Mouse (Mus musculus) stomach, embryonic 16.5 days (tissue): ENCODE measurements around the gene Fbxw17. TPM values are rescaled to one million over a fixed set of nuclear protein-coding genes. Genes with fewer than 3 reads are reported as not detected.
"Not testable (repeated sequence)": the region's sequence is repeated elsewhere in the genome, so short reads cannot be mapped to it uniquely, and the experiment has no call there.

ENCODE experiments used
- ATAC-seq: fragments of 200-750 bp; cut with Nextera tagmentation; 2 replicates; pipeline ENCODE4 v1.8.0; 2017; ENCODE audit warnings: moderate number of reproducible peaks, moderate TSS enrichment; ENCODE audit not compliant: insufficient read depth, low FRiP score
- H3K27ac ChIP-seq: fragments of 300-500 bp; sonication (generic); 2 replicates; pipeline ENCODE4 v1.5.1; 2014; ENCODE audit warnings: low read length
- H3K27me3 ChIP-seq: fragments of 300-500 bp; sonication (generic); 2 replicates; pipeline ENCODE4 v1.6.1; 2014; ENCODE audit warnings: low read length, control low read depth, mixed read lengths; ENCODE audit not compliant: control insufficient read depth, insufficient read depth
- H3K36me3 ChIP-seq: fragments of 300-500 bp; sonication (generic); 2 replicates; pipeline ENCODE4 v1.6.1; 2014; ENCODE audit warnings: low read length; ENCODE audit not compliant: control insufficient read depth, insufficient read depth
- H3K4me1 ChIP-seq: fragments of 300-500 bp; sonication (generic); 2 replicates; pipeline ENCODE4 v1.6.1; 2014; ENCODE audit warnings: low read length, control low read depth, mixed read lengths; ENCODE audit not compliant: control insufficient read depth, insufficient read depth
- H3K4me2 ChIP-seq: fragments of 300-500 bp; sonication (generic); 2 replicates; pipeline ENCODE4 v1.6.1; 2014; ENCODE audit warnings: low read depth, low read length, mixed read lengths
- H3K4me3 ChIP-seq: fragments of 300-500 bp; sonication (generic); replicated peaks from 2 replicates; pipeline ENCODE4 v1.5.1; 2014; ENCODE audit warnings: mild to moderate bottlenecking, low read length
- H3K9ac ChIP-seq: fragments of 300-500 bp; sonication (generic); 2 replicates; pipeline ENCODE4 v1.6.1; 2014; ENCODE audit warnings: low read length
- H3K9me3 ChIP-seq: fragments of 300-500 bp; sonication (generic); replicated peaks from 2 replicates; pipeline ENCODE4 v1.6.1; 2016; ENCODE audit warnings: low read length, control low read depth; ENCODE audit not compliant: control insufficient read depth
- WGBS: fragments of 180-500 bp; shearing (Covaris S2); extraction: QIAGEN DNeasy Blood & Tissue Kit; methylation state at CpG from one replicate; pipeline ENCODE4 v1.1.7; 2014; 5-methylcytosine and 5-hydroxymethylcytosine counted together
- polyA plus RNA-seq: library from polyadenylated mRNA; unstranded; fragments of >200 nt; fragmentation: Nextera tagmentation; extraction: Ambion mirVana; gene quantifications from 2 replicates; pipeline ENCODE4 v1.2.1, GENCODE M21; 2015

The Fbxw17 gene
- 24.7 and 25.1 TPM in 2 replicates for polyA plus RNA-seq

DNA sequence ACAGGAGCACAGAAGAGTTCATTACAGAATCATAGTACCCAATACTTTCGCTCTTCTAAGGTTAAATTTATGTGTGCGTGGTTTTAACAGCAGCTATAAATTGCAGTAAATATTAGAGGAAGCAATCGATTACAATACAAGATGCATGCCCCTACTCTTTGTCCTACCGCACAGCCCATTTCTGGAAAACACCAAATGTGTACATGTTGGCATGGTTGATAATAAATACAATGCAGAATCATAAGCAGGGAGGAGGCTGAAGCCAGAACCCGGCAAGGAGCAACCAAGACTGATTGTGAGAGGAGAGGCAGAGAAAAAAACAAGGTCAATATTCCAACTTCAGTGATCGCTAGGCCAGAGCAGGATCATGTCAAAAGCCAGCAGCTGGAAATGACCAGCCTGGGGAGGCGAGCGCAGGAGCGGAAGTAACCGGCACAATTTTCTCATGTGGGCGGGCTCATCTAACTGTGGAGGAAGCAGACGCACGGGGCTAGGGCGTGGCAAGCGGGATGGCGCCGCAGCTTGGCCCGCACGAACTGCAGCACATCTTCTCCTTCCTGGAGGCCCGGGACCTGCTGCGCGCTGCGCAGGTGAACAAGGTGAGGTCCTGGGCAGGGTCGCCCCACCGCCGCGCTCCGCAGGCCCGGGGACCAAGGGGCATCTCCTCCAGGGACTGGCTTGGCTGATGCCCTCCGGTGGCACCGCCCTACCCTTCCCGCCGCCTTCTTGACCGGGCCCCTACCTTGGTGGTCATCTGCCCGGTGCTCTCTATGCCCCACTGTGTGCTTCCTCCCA lies at the start of gene Fbxw17:
Fbxw17 (plus strand) TSS at position 476 of the 795 bp plus-strand sequence.
- no peaks in the 10 kb centered on the region for H3K9me3 ChIP-seq
- peak within 1 kb of the TSS; percentile 80 for H3K9ac ChIP-seq
- H3K4me2 ChIP-seq = peak within 1 kb of the TSS; percentile 61
- WGBS = 11% methylated on average over 30 of the region's 35 CpGs
- H3K36me3 ChIP-seq = no peaks in the 10 kb centered on the region
- H3K27me3 ChIP-seq = no peaks in the 10 kb centered on the region
- peaks cover 7% of the 10 kb centered on the region; the same call in 1 of the 2 replicates for H3K4me1 ChIP-seq
- H3K27ac ChIP-seq = no peak within 1 kb of the TSS
- H3K4me3 ChIP-seq = peak within 1 kb of the TSS; percentile 72
- ATAC-seq = peak; percentile 96

DNA sequence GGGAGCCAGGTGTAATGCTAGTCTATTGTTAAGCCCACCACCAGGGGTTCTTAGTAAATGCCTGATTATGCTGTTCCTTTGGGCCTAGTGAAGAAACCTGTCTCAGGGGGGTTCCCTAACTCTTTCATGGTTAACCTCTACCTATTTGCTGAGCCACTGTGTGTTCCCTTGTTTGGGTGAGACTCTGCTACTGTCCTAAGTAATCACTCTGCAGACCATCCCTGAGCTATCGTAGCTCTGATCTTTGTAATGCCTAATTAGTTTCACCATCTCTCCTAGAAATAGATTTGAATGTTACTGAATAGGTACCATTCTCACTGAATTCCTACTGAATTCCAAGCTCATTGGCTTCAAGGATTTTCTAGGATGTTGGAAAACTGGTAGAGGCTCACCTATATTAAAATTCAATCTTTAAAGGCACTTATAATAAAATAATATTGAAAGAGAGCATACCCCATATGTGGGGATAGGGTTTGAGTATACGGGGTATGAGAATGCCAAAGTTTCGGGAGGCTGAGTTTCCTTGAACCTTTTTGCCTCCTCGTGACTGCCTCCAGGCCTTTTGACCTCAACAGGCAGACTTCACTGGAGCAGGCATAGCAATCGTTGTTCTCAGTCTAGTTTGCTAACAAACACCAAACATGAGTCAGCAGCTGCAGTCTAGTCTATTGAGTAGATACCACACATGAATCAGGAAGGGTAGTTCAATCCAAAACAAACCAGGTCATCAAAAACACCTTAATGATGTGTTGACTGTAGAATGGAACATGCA lies 44.5 kb upstream of the Fbxw17 start:
- not testable (repeated sequence) for H3K27me3 ChIP-seq, H3K4me2 ChIP-seq, H3K4me3 ChIP-seq, H3K27ac ChIP-seq, H3K9me3 ChIP-seq, H3K36me3 ChIP-seq, H3K4me1 ChIP-seq, H3K9ac ChIP-seq, ATAC-seq
- WGBS = 78% methylated on average over 5 of the region's 5 CpGs

DNA sequence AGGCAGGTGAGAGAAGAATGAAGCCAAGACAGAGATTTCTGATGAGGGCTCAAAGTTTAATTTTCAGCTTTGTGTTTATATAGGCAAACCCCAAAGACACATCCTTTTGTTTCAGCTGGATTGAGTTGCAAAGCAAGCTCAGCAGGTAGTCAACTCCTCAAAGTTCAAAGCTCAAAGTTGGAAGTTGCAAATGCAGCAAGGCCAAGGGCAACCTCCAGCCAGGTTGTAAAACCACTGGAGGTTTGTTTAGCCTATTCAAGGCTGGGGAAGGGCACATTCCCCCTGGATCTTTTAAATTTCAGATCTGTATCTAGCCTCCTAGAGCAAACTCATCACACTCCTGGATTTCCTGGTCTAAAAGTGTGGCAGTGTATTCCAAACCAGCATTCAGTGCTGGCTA lies 28.5 kb upstream of the Fbxw17 start:
- not testable (repeated sequence) for H3K27me3 ChIP-seq, H3K4me2 ChIP-seq, H3K9ac ChIP-seq, H3K9me3 ChIP-seq, H3K4me1 ChIP-seq, H3K36me3 ChIP-seq, ATAC-seq, H3K27ac ChIP-seq, H3K4me3 ChIP-seq

DNA sequence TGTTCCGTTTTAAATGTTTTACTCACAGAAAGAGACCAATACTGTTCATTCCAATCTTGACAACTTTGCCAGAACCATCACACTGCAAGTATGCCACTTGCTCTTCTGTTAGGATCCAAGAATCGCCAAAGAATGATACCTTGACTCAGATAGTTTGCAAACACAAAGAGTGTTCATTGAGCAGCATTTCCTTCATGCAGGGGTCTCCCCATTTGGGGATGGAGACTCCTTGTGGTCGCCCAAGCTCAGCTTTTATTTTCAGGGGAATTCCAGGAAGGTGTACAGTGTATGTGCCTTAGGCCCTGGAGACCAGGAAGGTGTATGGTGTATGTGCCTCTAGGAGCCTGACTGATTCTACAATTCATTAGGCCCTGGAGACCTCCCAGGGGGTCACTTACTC lies 757 bp downstream of the Fbxw17 start:
- Histone ChIP-seq H3K36me3 (no peaks in the 10 kb centered on the region; the same call in 1 of the 2 replicates), H3K4me1 (peaks cover 7% of the 10 kb centered on the region; the same call in 1 of the 2 replicates), H3K4me3 (peak overlapping the region; percentile 72), H3K27ac (no peak overlapping the region), H3K27me3 (no peaks in the 10 kb centered on the region), H3K9ac (peak overlapping the region; percentile 80), H3K9me3 (no peaks in the 10 kb centered on the region), H3K4me2 (peak overlapping the region; percentile 61)
- WGBS = 40% methylated on average over 3 of the region's 3 CpGs
- ATAC-seq = no peak

DNA sequence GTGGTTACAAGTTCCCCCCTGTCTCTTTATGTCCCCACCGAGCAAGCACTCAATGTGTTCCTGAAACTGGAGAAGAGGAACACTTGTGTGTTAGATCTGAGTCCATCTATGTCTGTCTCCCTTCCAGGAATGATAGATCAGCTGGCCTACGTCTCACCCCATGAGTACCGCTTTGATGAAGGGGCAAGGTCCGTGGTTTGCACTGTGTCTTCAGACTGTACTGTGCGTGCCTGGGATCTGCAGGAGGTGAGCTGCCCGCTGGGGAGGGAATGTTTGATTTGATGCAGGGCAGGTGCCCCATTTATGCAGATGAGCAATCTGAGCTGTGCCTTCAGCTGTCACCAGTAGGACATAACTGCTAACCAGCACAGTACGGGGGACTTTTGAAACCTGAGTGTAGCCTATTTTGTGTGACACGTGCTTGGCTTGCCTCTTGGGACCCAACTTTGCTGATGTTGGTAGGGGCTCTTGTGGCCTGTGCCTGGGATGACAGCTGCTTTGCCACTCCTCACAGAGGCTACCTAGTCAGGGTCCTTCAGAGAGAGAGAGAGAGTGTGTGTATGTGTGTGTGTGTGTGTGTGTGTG lies 6.1 kb downstream of the Fbxw17 start:
- ATAC-seq = no peak
- Histone ChIP-seq H3K9ac (no peak overlapping the region), H3K4me1 (0 out of 2 replicates have a peak, but pooled peaks cover 1% of the 10 kb centered on the region), H3K4me2 (no peak overlapping the region), H3K4me3 (no peak overlapping the region), H3K27me3 (no peaks in the 10 kb centered on the region), H3K36me3 (peaks cover 5% of the 10 kb centered on the region; the same call in 1 of the 2 replicates), H3K9me3 (no peaks in the 10 kb centered on the region), H3K27ac (no peak overlapping the region)
- WGBS = 87% methylated on average over 8 of the region's 8 CpGs

DNA sequence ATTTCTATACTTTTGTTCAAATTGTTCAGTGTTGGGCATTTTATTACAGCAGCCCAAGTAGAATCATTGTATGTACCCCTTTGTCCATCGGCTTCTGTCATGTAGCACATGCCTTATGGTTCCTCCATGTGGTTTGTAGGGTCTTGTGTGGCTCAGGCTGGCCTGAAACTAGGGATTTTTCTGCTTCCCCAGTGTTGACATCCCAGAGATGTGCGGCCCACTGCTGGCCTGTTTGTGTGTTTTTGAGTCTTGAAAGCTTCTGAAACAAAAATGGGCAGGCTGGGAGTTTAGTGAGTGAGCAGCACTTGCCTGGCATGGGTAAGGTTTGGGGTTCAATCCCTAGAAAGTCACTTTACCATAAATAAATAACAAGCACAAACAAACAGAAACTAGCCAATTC lies 6.9 kb downstream of the Fbxw17 start:
- Histone ChIP-seq H3K27ac (no peak overlapping the region), H3K9me3 (no peaks in the 10 kb centered on the region), H3K4me1 (no peaks in the 10 kb centered on the region), H3K4me3 (no peak overlapping the region), H3K4me2 (no peak overlapping the region), H3K27me3 (no peaks in the 10 kb centered on the region), H3K9ac (no peak overlapping the region), H3K36me3 (peaks cover 5% of the 10 kb centered on the region; the same call in 1 of the 2 replicates)
- ATAC-seq = no peak
- 92% methylated on average over 2 of the region's 2 CpGs for WGBS

DNA sequence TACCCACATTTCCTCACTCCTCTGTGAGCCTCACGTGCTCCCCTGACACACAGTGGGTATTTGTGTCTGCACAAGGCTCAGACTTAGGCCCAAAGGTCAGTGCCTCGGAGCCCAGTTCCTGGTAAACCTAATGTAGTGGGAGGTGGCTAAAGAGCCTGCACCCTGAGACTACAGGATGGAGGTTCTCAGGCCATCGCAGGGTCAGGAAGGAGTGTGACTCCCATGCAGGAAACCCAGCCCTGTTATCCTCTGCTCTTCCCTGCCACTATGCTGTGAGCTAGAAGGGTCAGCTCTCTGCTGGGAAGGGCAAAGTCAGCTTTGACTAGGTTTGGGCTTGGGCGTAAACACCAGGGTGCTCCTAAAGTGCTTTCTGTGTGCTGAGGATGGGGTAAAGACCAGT lies 9.0 kb downstream of the Fbxw17 start:
- H3K4me1 ChIP-seq = no peaks in the 10 kb centered on the region
- H3K27ac ChIP-seq = no peak overlapping the region
- no peak for ATAC-seq
- no peak overlapping the region for H3K4me2 ChIP-seq
- H3K36me3 ChIP-seq = peaks cover 8% of the 10 kb centered on the region
- no peaks in the 10 kb centered on the region for H3K9me3 ChIP-seq
- H3K9ac ChIP-seq = no peak overlapping the region
- no peaks in the 10 kb centered on the region for H3K27me3 ChIP-seq
- no peak overlapping the region for H3K4me3 ChIP-seq
- 84% methylated on average over 4 of the region's 4 CpGs for WGBS

DNA sequence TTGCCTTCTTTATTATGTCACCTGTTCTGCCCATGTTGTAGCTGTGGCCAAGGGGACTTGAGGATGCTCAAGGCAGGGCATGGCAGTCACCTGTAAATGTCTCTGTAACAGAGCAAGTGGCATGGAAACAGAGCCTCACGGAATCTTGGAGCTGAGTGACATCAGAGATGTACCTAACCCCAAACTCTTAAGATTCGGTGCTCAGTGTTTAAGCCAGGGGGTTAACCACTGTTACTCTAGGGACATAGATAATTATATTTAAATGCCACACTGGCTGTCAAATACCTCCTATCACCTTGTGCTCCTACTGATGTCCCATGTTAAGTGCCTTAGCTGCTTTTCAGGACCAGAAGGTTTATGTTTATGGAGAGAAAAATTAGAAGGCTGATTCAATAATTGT lies 26.1 kb downstream of the Fbxw17 start, which contains the start of gene Gm47429:
Gm47429 (minus strand) TSS at position 101 of the 400 bp plus-strand sequence.
- H3K9me3 ChIP-seq = no peaks in the 10 kb centered on the region
- H3K27me3 ChIP-seq = no peaks in the 10 kb centered on the region
- no peak within 1 kb of the TSS for H3K4me3 ChIP-seq
- no peaks in the 10 kb centered on the region for H3K4me1 ChIP-seq
- WGBS = 81% methylated on average over 2 of the region's 2 CpGs
- H3K9ac ChIP-seq = no peak within 1 kb of the TSS
- ATAC-seq = no peak
- H3K4me2 ChIP-seq = no peak within 1 kb of the TSS
- H3K36me3 ChIP-seq = no peaks in the 10 kb centered on the region
- H3K27ac ChIP-seq = no peak within 1 kb of the TSS

DNA sequence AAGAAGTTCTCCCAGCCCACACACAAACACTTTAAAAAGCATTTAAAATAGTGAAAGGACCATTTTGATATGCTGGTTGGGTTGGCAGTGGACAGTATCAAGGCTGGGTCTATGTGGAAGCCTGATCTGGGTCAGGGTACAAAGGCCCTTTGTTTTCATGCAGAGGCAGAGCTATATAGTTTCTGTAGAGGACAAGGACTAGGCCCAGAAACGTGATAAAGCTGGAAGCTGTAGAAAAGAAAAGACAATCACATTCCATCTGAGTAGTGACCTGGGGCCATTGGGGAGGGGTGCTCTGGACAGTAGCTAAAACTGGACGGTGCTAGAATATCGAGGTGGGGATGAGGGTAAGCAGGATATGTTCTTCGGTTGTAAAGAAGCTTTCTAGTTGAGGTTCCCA lies 27.6 kb downstream of the Fbxw17 start:
- no peak overlapping the region for H3K4me2 ChIP-seq

More for the DNA sequence above, 27.6 kb downstream of the Fbxw17 start:
- Histone ChIP-seq H3K27ac (no peak overlapping the region), H3K9ac (no peak overlapping the region), H3K4me1 (no peaks in the 10 kb centered on the region), H3K27me3 (no peaks in the 10 kb centered on the region), H3K4me3 (no peak overlapping the region), H3K9me3 (no peaks in the 10 kb centered on the region), H3K36me3 (no peaks in the 10 kb centered on the region)
- WGBS = 70% methylated on average over 4 of the region's 4 CpGs
- no peak for ATAC-seq
